Mouse (Mus musculus): ENCODE measurements around the gene Snrpc.

GRCm38 (mm10) chr17:27807542-27808078 lies 30.3 kb upstream of the Snrpc start:
- no peak for TF ChIP-seq EP300 (IDR thresholded peaks at IDR 0.05; ENCODE audit: low read depth)
- TF ChIP-seq CTCF (IDR thresholded peaks at IDR 0.05; ENCODE audit: low read depth), result no peak
